Mouse (Mus musculus) kidney, embryonic 16.5 days (tissue): ENCODE measurements around the gene Nfkb2. TPM values are rescaled to one million over a fixed set of nuclear protein-coding genes. Genes with fewer than 3 reads are reported as not detected.
A peak's percentile ranks its signal among the peaks of the same experiment; 100 is the strongest.

Experiments
- ATAC-seq: fragments of 200-750 bp; cut with Nextera tagmentation; 2 replicates; pipeline ENCODE4 v1.8.0; 2017; ENCODE audit warnings: moderate TSS enrichment; ENCODE audit not compliant: low FRiP score, low TSS enrichment
- H3K27ac ChIP-seq: fragments of 300-500 bp; sonication (generic); 2 replicates; pipeline ENCODE4 v1.5.1; 2014; ENCODE audit warnings: low read length
- H3K27me3 ChIP-seq: fragments of 300-500 bp; sonication (generic); 2 replicates; pipeline ENCODE4 v1.6.1; 2014; ENCODE audit warnings: low read length, control low read depth, mixed read lengths; ENCODE audit not compliant: insufficient read depth
- H3K36me3 ChIP-seq: fragments of 300-500 bp; sonication (generic); 2 replicates; pipeline ENCODE4 v1.6.1; 2014; ENCODE audit warnings: low read length, control low read depth, mixed read lengths; ENCODE audit not compliant: insufficient read depth
- H3K4me1 ChIP-seq: fragments of 300-500 bp; sonication (generic); 2 replicates; pipeline ENCODE4 v1.6.1; 2014; ENCODE audit warnings: low read length, control low read depth, mixed read lengths; ENCODE audit not compliant: insufficient read depth
- H3K4me2 ChIP-seq: fragments of 300-500 bp; sonication (generic); replicated peaks from 2 replicates; pipeline ENCODE4 v1.6.1; 2014; ENCODE audit warnings: low read depth, low read length
- H3K4me3 ChIP-seq: fragments of 300-500 bp; sonication (generic); 2 replicates; pipeline ENCODE4 v1.5.1; 2014; ENCODE audit warnings: mild to moderate bottlenecking, low read length
- H3K9ac ChIP-seq: fragments of 300-500 bp; sonication (generic); replicated peaks from 2 replicates; pipeline ENCODE4 v1.6.1; 2014; ENCODE audit warnings: low read length
- H3K9me3 ChIP-seq: fragments of 300-500 bp; sonication (generic); 2 replicates; pipeline ENCODE4 v1.6.1; 2016; ENCODE audit warnings: low read length, control low read depth
- WGBS: fragments of 180-500 bp; shearing (Covaris S2); extraction: QIAGEN DNeasy Blood & Tissue Kit; methylation state at CpG from one replicate; pipeline ENCODE4 v1.1.7; 2014; 5-methylcytosine and 5-hydroxymethylcytosine counted together
- polyA plus RNA-seq: library from polyadenylated mRNA; unstranded; fragments of >200 nt; fragmentation: Nextera tagmentation; extraction: Ambion mirVana; gene quantifications from 2 replicates; pipeline ENCODE4 v1.2.1, GENCODE M21; 2015

Gene Nfkb2
- polyA plus RNA-seq, 1 experiment from 2014 or later = 11.5 TPM

- peaks cover 9% of the 10 kb centered on the region for H3K27me3 ChIP-seq
- H3K4me3 ChIP-seq = no peak overlapping the region
- no peak for ATAC-seq
- H3K27ac ChIP-seq = no peak overlapping the region
- H3K4me2 ChIP-seq = no peak overlapping the region
- no peaks in the 10 kb centered on the region for H3K36me3 ChIP-seq
- no peak overlapping the region for H3K9ac ChIP-seq
- no peaks in the 10 kb centered on the region for H3K4me1 ChIP-seq
- 62% methylated on average over 4 of the region's 4 CpGs for WGBS
- no peaks in the 10 kb centered on the region for H3K9me3 ChIP-seq
Observed at GRCm38 (mm10) chr19:46296938-46297337, 7.2 kb upstream of the Nfkb2 start.

GRCm38 (mm10) chr19:46300294-46301045 lies 3.6 kb upstream of the Nfkb2 start:
- ATAC-seq = no peak
- no peaks in the 10 kb centered on the region for H3K36me3 ChIP-seq
- WGBS = 36% methylated on average over 8 of the region's 8 CpGs
- H3K4me3 ChIP-seq = no peak overlapping the region
- H3K27me3 ChIP-seq = peaks cover 9% of the 10 kb centered on the region
- no peak overlapping the region for H3K27ac ChIP-seq
- H3K9ac ChIP-seq = no peak overlapping the region
- no peak overlapping the region for H3K4me2 ChIP-seq
- no peaks in the 10 kb centered on the region for H3K9me3 ChIP-seq
- H3K4me1 ChIP-seq = peaks cover 5% of the 10 kb centered on the region

GRCm38 (mm10) chr19:46302551-46302950 lies 1.6 kb upstream of the Nfkb2 start:
- no peaks in the 10 kb centered on the region for H3K9me3 ChIP-seq
- H3K9ac ChIP-seq = no peak overlapping the region
- peaks cover 9% of the 10 kb centered on the region for H3K27me3 ChIP-seq
- H3K4me1 ChIP-seq = peaks cover 12% of the 10 kb centered on the region
- H3K4me2 ChIP-seq = no peak overlapping the region
- 94% methylated on average over 4 of the region's 4 CpGs for WGBS
- H3K27ac ChIP-seq = no peak overlapping the region
- H3K4me3 ChIP-seq = no peak overlapping the region
- H3K36me3 ChIP-seq = no peaks in the 10 kb centered on the region
- ATAC-seq = no peak

DNA sequence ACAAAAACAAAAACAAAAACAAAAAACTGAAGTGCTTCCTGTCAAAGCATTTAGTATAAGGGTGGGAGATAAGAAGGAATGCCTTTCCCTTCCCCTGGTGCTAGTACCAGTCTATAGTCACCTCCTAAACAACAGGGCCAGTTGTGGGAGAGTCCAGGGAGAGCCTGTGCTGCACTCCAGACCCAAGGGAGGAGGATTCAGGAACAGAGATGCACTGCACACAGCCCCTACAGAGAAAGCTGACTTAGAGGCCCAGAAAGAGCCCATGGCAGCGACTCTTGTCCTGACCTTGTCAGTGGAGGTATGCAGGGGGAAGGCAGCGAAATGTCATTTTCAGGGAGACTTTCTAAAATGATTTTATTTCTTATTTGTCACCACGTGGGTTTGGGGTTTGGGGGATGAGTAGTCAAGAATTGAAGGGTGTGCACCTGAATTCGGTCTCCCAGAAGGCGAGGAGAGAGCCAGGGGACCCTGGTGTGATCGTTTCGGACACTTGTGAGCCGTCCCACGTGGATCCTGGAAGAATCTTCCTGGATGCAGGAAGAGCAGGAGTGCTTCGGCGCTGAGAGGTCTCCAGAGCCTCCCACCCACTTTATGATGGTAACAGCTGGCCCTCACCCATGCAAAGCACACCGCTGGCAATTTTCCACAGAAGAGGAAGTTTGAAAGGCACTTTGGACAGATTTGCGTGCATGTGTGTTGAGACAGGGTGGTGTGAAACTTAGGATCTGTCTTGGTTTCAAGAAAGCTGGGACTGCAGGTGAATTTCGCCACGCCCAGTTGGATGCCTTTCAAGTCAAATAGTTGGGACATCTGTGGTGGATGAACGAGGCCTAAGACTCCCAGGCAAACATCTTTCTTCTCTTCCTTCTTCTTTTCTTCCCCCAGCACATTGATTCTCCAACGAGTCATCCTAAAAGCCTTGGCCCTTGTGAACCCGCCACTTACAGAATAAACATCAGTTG lies 587 bp upstream of the Nfkb2 start:
- 54% methylated on average over 18 of the region's 18 CpGs for WGBS
- Histone ChIP-seq H3K36me3 (no peaks in the 10 kb centered on the region), H3K27me3 (peaks cover 15% of the 10 kb centered on the region), H3K9me3 (no peaks in the 10 kb centered on the region), H3K4me1 (peaks cover 13% of the 10 kb centered on the region), H3K9ac (peak overlapping the region; percentile 72), H3K4me2 (peak overlapping the region; percentile 99), H3K27ac (peak overlapping the region; percentile 92), H3K4me3 (peak overlapping the region; percentile 68)
- ATAC-seq = no peak

DNA sequence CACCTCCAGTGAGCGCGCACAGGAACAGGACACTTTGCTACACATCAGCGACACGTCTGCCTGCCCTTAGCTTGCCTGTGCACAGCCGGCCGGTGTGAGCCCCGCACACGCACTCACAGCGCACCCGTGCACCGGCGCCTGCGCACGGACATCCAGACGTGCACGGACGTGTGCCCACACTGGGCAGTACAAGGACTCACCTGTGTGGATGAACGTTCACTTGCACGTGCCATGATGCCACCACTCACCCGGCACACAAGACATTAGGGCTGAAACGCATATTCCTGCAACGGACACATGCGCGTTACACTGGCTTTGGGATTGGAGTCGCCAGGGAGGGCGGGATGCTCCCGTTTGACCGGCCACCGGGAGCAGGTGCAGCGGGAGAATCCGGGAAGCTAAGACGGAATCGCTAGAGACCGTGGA lies 801 bp downstream of the Nfkb2 start:
- Histone ChIP-seq H3K4me2 (peak overlapping the region; percentile 99), H3K4me1 (peaks cover 17% of the 10 kb centered on the region), H3K4me3 (peak overlapping the region; percentile 68), H3K9me3 (no peaks in the 10 kb centered on the region), H3K36me3 (peaks cover 4% of the 10 kb centered on the region), H3K27me3 (peaks cover 15% of the 10 kb centered on the region), H3K27ac (peak overlapping the region; percentile 92), H3K9ac (peak overlapping the region; percentile 64)
- ATAC-seq = peak; percentile 39
- under 1% methylated on average over 34 of the region's 34 CpGs for WGBS

- Histone ChIP-seq H3K36me3 (peaks cover 4% of the 10 kb centered on the region), H3K9me3 (no peaks in the 10 kb centered on the region)
- WGBS = under 1% methylated on average over 39 of the region's 43 CpGs
Observed at GRCm38 (mm10) chr19:46305432-46306267, 1.5 kb downstream of the Nfkb2 start.

GRCm38 (mm10) chr19:46306268-46306610 lies 2.1 kb downstream of the Nfkb2 start:
- Histone ChIP-seq H3K4me2 (peak overlapping the region; percentile 99), H3K27me3 (peaks cover 7% of the 10 kb centered on the region), H3K4me1 (peaks cover 17% of the 10 kb centered on the region), H3K27ac (no peak overlapping the region; the same call in 1 of the 2 replicates), H3K4me3 (peak overlapping the region; percentile 68), H3K9me3 (no peaks in the 10 kb centered on the region), H3K36me3 (peaks cover 4% of the 10 kb centered on the region), H3K9ac (peak overlapping the region; percentile 64)
- ATAC-seq = no peak
- WGBS = 43% methylated on average over 5 of the region's 5 CpGs

More at GRCm38 (mm10) chr19:46305432-46306267, 1.5 kb downstream of the Nfkb2 start:
- Histone ChIP-seq H3K4me3 (peak overlapping the region; percentile 68), H3K27me3 (peaks cover 10% of the 10 kb centered on the region), H3K27ac (peak overlapping the region; percentile 92), H3K4me2 (peak overlapping the region; percentile 99), H3K9ac (peak overlapping the region; percentile 64), H3K4me1 (peaks cover 17% of the 10 kb centered on the region)
- ATAC-seq = peak; percentile 57

DNA sequence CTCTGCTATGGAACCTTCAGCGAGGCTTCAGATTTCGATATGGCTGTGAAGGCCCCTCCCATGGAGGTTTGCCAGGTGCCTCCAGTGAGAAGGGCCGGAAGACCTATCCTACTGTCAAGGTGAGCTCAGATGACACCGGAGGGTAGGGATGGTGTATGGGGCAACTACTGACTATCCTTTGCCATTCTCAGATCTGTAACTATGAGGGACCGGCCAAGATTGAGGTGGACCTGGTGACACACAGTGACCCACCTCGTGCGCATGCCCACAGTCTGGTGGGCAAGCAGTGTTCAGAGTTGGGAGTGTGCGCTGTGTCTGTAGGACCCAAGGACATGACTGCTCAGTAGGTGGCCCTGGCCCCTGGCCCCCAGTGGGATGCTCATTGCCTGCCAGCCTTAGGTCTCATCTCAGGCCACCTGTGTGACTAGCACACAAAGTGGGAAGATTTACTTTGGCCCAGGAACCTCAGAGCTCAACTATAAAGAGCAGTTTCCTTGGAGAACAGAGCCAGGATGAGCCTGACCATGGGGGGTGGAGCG lies 2.7 kb downstream of the Nfkb2 start:
- Histone ChIP-seq H3K9me3 (no peaks in the 10 kb centered on the region), H3K9ac (no peak overlapping the region), H3K4me2 (no peak overlapping the region), H3K36me3 (peaks cover 4% of the 10 kb centered on the region), H3K27me3 (peaks cover 7% of the 10 kb centered on the region), H3K27ac (no peak overlapping the region), H3K4me1 (peaks cover 17% of the 10 kb centered on the region), H3K4me3 (no peak overlapping the region)
- no peak for ATAC-seq
- WGBS = 89% methylated on average over 9 of the region's 9 CpGs

- 83% methylated on average over 16 of the region's 16 CpGs for WGBS
- no peak overlapping the region for H3K9ac ChIP-seq
- peaks cover 17% of the 10 kb centered on the region for H3K4me1 ChIP-seq
- ATAC-seq = no peak
- peaks cover 4% of the 10 kb centered on the region for H3K36me3 ChIP-seq
- H3K27ac ChIP-seq = no peak overlapping the region
- H3K4me2 ChIP-seq = no peak overlapping the region
- H3K4me3 ChIP-seq = no peak overlapping the region
- H3K9me3 ChIP-seq = no peaks in the 10 kb centered on the region
- H3K27me3 ChIP-seq = peaks cover 7% of the 10 kb centered on the region
Observed at GRCm38 (mm10) chr19:46307781-46308180, 3.7 kb downstream of the Nfkb2 start.
